Mouse (Mus musculus): ENCODE results near the gene Fgfr2. TPM values are rescaled to one million over a fixed set of nuclear protein-coding genes. Genes with fewer than 3 reads are reported as not detected.

Fgfr2 gene
- polyA plus RNA-seq, 1 experiment from 2014 or later, result 33.9 TPM

DNA sequence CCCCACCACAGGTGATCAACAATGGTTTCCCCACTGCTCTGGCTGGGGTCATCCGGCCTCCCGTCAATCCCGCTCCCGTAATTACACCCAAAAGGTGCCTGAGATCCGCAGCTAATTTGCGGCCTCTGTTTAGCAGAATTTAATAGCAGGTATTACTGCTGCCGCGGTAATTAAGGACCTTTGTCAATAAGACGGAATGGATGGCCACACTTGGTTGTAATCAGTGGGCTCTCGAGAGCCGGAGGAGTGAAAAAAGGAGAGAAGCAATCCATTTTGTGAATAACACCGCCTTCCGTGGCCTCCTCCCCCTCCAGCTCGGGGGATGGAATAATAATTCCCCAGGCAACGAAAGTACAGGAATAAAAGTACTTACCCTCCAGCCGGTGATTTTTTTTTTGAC, 1479.1 kb downstream of the Fgfr2 start:
- WGBS, result under 1% methylated on average over 16 of the region's 16 CpGs
- Histone ChIP-seq H3K9ac (peak overlapping the region; percentile 24; the same call in 1 of the 2 replicates), H3K4me2 (peak overlapping the region; percentile 43), H3K9me3 (no peaks in the 10 kb centered on the region), H3K36me3 (no peaks in the 10 kb centered on the region), H3K4me3 (peak overlapping the region; percentile 19), H3K27me3 (peaks cover 79% of the 10 kb centered on the region), H3K4me1 (replicated peaks) (peaks cover 22% of the 10 kb centered on the region), H3K27ac (no peak overlapping the region)
- ATAC-seq (ENCODE audit: low FRiP score), result no peak

DNA sequence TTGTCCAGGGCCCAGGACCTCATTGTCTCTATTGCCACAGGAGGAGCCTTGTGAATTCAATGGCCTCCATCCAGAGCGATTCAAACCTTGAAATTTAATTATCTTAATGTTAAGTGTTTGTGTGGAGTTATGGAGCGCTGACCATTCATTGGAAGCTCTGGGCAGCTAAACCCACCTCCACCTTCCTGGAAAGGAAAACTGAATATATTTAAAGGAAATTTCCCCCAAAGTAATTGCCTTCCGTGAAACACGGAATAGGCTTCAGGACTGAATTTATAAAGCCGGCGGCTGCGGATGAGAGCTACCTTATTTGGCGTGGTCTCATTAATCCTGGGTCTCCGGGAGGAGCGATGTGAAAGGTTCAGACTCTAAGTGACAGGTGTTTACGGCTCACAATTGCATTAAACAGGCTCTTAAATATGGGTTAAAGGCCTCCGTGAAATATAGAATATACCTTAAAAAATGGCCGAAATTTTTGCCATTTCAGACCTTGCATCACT, 1479.8 kb downstream of the Fgfr2 start:
- no peak for ATAC-seq (ENCODE audit: low FRiP score)
- H3K9me3 ChIP-seq, result no peaks in the 10 kb centered on the region
- no peak overlapping the region for H3K4me3 ChIP-seq
- peak overlapping the region; percentile 43; the same call in 1 of the 2 replicates for H3K4me2 ChIP-seq
- H3K36me3 ChIP-seq, result no peaks in the 10 kb centered on the region
- H3K27ac ChIP-seq, result no peak overlapping the region
- H3K9ac ChIP-seq, result 0 out of 2 replicates have a peak overlapping the region, but pooled peaks have one; percentile 24
- peaks cover 74% of the 10 kb centered on the region for H3K27me3 ChIP-seq
- 15% methylated on average over 13 of the region's 13 CpGs for WGBS
- H3K4me1 ChIP-seq (replicated peaks), result peaks cover 21% of the 10 kb centered on the region

DNA sequence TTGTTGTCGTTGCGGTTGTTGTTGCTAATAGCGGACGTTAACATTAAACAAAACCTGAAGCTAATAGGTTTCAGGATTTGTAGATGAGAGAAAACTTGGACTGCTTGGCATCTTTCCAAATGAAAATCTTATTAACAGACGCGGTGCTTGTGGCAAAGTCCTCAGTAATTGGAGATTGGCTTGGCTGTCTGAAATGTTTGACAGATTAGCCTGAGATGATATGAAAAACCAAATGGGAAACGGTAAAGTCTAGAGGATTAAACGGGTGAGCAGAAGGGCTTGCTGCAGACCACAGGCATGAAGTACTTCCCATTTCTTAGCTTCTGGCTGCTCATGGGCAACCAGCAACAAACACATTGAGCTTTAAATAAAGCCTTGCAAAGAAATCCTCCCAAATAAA, 1493.6 kb downstream of the Fgfr2 start:
- ATAC-seq (ENCODE audit: low FRiP score), result no peak

DNA sequence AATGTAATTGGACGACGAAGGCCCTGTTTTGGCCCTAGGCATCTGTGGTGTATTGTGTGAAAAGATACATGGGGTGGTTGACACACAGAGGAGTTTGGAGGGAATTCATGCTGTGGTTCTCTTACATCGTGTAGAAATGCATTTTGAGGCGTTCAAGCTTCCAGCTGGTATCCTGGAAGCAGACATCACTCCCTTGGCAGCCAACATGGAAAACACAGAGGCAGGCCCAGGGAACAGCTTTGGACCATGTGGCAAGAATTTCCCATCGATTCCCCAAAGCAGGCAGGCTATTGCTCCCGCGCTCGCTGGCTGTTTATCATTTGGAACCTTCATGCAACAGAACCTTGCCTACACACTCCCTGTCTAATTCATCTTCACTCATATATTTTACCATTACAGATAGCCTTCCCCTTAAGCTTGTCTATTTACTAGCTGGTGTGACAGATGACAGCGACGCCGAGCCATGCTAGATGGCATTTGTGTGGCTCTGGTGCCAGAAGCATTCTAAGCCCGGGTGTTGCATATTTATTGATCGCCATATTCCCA, 1494.2 kb downstream of the Fgfr2 start:
- Histone ChIP-seq H3K4me3 (no peak overlapping the region), H3K9me3 (no peaks in the 10 kb centered on the region), H3K27me3 (no peaks in the 10 kb centered on the region), H3K4me2 (no peak overlapping the region), H3K4me1 (replicated peaks) (peaks cover 21% of the 10 kb centered on the region), H3K27ac (peak overlapping the region; percentile 35; the same call in 1 of the 2 replicates), H3K9ac (no peak overlapping the region), H3K36me3 (no peaks in the 10 kb centered on the region)
- no peak for ATAC-seq (ENCODE audit: low FRiP score)
- 74% methylated on average over 13 of the region's 13 CpGs for WGBS

More for the DNA sequence above, 1493.6 kb downstream of the Fgfr2 start:
- Histone ChIP-seq H3K36me3 (no peaks in the 10 kb centered on the region), H3K4me1 (replicated peaks) (peaks cover 21% of the 10 kb centered on the region), H3K4me2 (no peak overlapping the region), H3K9me3 (no peaks in the 10 kb centered on the region), H3K9ac (no peak overlapping the region), H3K27ac (peak overlapping the region; percentile 6; the same call in 1 of the 2 replicates), H3K27me3 (no peaks in the 10 kb centered on the region), H3K4me3 (no peak overlapping the region)
- WGBS, result 58% methylated on average over 8 of the region's 8 CpGs

DNA sequence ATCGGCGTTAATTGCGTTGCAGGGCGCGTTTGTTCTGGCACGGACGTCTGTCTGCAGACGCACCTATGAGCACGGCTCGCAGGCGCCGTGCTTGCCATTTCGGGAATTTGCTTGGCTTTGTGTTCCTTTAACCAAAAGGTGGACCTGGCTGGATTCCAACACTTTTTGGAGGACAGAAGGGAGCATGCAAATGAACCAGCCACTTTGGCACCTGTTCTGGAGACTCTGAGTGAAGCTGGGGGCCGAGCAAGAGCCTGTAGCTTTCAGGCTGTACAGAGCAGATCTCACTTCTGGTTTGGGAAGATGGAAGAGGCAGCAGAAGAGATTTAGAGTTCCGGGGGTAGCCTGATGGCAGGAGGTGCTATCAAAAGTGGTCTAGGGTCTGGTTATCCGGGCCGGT, 1494.8 kb downstream of the Fgfr2 start:
- Histone ChIP-seq H3K4me3 (no peak overlapping the region), H3K36me3 (no peaks in the 10 kb centered on the region), H3K27ac (0 out of 2 replicates have a peak overlapping the region, but pooled peaks have one; percentile 35), H3K4me2 (no peak overlapping the region), H3K9me3 (no peaks in the 10 kb centered on the region), H3K9ac (no peak overlapping the region), H3K4me1 (replicated peaks) (peaks cover 21% of the 10 kb centered on the region), H3K27me3 (no peaks in the 10 kb centered on the region)
- no peak for ATAC-seq (ENCODE audit: low FRiP score)
- WGBS, result 84% methylated on average over 17 of the region's 17 CpGs

DNA sequence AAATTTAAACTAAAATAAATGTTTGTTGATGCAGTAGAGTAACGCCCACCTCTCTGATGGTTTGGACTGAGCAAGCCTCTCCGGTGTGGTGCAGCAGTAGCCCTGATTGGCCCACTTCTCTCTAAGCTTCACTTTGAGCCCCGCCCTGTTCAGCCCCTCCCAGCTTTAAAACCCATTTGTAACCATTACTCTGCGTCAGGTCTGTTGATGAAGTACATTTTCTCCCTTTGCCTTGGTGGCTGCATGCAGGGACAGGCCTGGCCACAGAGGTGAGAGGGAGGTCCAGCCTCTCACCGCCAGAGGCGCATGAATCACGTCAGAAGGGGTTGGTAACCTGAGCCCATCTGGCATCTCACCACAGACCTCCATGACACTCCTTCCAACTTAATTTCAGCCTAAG, 1513.5 kb downstream of the Fgfr2 start:
- 44% methylated on average over 7 of the region's 7 CpGs for WGBS

DNA sequence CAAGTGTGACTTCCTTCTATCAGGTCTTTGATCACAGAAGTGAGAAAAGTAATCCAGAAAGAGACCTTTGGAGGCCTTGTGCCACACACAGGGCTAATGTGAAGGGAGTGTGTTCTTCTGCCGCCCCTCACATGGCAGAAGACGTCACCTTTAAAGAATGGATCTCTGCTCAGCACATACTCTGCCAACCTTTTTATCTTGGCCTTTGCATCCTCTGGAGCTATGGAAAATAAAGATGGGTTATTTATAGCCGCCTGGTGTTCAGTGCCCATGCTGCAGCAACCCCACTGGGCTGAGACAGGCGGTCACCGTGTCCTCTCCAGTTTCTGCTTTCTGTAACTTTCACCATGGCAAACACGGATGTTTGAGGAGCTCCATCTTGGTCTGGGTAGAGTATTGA, 1515.1 kb downstream of the Fgfr2 start:
- Histone ChIP-seq H3K4me1 (replicated peaks) (peaks cover 3% of the 10 kb centered on the region), H3K27me3 (peaks cover 17% of the 10 kb centered on the region), H3K4me3 (no peak overlapping the region), H3K9me3 (no peaks in the 10 kb centered on the region), H3K36me3 (no peaks in the 10 kb centered on the region), H3K27ac (no peak overlapping the region), H3K4me2 (no peak overlapping the region), H3K9ac (no peak overlapping the region)
- 90% methylated on average over 6 of the region's 6 CpGs for WGBS
- no peak for ATAC-seq (ENCODE audit: low FRiP score)

More for the DNA sequence above, 1513.5 kb downstream of the Fgfr2 start:
- Histone ChIP-seq H3K27ac (no peak overlapping the region), H3K4me1 (replicated peaks) (no peaks in the 10 kb centered on the region), H3K4me3 (no peak overlapping the region), H3K9me3 (no peaks in the 10 kb centered on the region), H3K36me3 (no peaks in the 10 kb centered on the region), H3K9ac (no peak overlapping the region), H3K4me2 (no peak overlapping the region), H3K27me3 (peaks cover 15% of the 10 kb centered on the region)
- no peak for ATAC-seq (ENCODE audit: low FRiP score)

DNA sequence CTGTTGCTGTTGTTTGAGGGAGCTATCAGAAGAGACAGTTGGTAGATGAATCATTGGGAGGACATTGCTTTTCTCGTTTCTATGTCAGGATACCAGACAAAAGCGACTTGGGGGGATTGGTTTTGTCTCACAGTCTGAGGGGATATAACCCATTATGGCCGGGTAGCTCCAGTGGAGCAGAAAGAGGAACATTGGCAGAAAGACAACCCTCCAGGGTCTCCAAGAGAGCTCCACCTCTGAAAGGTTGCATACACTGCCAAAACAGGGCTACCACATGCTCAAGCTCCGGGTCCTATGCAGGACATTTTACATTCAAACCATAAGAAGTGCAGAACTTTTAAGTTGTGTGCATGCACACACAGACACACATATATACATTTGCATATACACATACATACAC, 1517.7 kb downstream of the Fgfr2 start:
- no peaks in the 10 kb centered on the region for H3K9me3 ChIP-seq
- no peak overlapping the region for H3K4me3 ChIP-seq
- peaks cover 29% of the 10 kb centered on the region for H3K27me3 ChIP-seq
- WGBS, result 67% methylated on average over 4 of the region's 4 CpGs
- H3K9ac ChIP-seq, result no peak overlapping the region
- peaks cover 14% of the 10 kb centered on the region for H3K4me1 ChIP-seq (replicated peaks)
- no peak overlapping the region for H3K4me2 ChIP-seq
- H3K27ac ChIP-seq, result no peak overlapping the region
- no peak for ATAC-seq (ENCODE audit: low FRiP score)
- no peaks in the 10 kb centered on the region for H3K36me3 ChIP-seq

DNA sequence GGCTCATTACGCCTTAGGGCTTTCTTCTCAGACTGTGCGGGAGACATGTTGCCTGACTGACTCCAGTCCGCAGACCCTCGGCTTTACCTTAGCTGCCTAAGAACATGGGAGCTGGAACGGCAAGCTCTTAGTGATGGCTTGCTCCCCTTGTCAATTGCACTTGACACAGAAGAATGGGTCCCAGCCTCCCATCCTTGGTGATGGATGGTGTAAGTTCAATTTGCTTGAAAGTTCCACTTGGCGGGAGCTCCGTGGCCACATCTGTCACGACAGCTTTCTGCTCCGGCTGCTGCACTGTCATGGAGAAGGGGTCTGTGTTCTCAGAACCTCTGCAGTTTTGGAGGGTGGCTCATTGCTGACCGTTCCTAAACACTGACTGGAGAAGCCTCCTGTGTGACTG, 1518.2 kb downstream of the Fgfr2 start:
- WGBS, result 85% methylated on average over 10 of the region's 10 CpGs
- H3K9me3 ChIP-seq, result no peaks in the 10 kb centered on the region
- no peak overlapping the region for H3K4me3 ChIP-seq
- no peak for ATAC-seq (ENCODE audit: low FRiP score)
- no peaks in the 10 kb centered on the region for H3K36me3 ChIP-seq
- H3K27me3 ChIP-seq, result peaks cover 35% of the 10 kb centered on the region
- no peak overlapping the region for H3K9ac ChIP-seq
- H3K4me1 ChIP-seq (replicated peaks), result peaks cover 14% of the 10 kb centered on the region
- H3K4me2 ChIP-seq, result no peak overlapping the region
- no peak overlapping the region for H3K27ac ChIP-seq

DNA sequence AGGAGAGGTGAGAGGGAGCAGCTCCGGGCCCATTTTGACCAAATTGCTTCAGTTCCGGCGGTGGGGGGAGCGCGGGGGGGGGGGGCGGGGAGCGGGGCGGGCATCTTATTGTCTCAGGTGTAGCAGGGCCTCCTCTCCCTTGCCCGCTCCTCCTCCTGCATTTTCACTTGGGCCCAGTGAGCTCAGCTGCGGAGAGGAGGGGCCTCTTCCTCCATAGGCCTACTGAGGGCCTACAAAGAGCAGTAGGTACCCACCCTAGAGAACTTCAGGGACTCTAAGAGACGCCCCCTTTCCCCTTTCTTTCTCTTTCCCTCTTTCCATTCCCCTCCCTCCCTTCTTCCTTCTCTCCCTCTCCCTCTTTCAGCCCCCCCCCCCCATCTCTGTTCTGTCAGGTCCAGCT, 1520.0 kb downstream of the Fgfr2 start:
- Histone ChIP-seq H3K4me2 (no peak overlapping the region), H3K36me3 (no peaks in the 10 kb centered on the region), H3K9me3 (no peaks in the 10 kb centered on the region), H3K27ac (no peak overlapping the region), H3K4me3 (no peak overlapping the region), H3K9ac (no peak overlapping the region), H3K4me1 (replicated peaks) (peaks cover 20% of the 10 kb centered on the region), H3K27me3 (peaks cover 42% of the 10 kb centered on the region)
- ATAC-seq (ENCODE audit: low FRiP score), result no peak
- 3% methylated on average over 7 of the region's 11 CpGs for WGBS

DNA sequence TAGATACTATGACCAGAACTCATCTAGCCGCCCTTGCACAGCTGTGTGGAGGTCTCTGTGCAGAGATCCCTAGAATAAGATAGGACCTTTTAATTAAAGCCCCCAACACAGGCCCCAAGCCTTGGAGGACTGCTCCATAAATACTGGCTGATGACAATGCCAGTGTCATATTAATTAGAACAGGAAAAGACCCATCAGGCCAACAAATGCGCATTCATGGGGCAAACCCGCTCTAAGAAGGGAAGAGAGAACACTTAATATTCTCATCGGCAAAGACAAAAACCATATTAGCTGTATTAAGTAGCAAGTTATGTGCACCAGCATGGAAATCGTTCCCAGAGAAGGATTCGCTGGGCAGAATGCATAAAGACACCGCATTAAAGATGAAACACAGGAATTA, 1521.0 kb downstream of the Fgfr2 start:
- no peak for ATAC-seq (ENCODE audit: low FRiP score)
- H3K4me1 ChIP-seq (replicated peaks), result peaks cover 26% of the 10 kb centered on the region
- no peaks in the 10 kb centered on the region for H3K9me3 ChIP-seq
- H3K27ac ChIP-seq, result 0 out of 2 replicates have a peak overlapping the region, but pooled peaks have one; percentile 19
- H3K9ac ChIP-seq, result no peak overlapping the region
- H3K36me3 ChIP-seq, result no peaks in the 10 kb centered on the region
- peaks cover 46% of the 10 kb centered on the region for H3K27me3 ChIP-seq
- no peak overlapping the region for H3K4me2 ChIP-seq
- H3K4me3 ChIP-seq, result no peak overlapping the region
- 66% methylated on average over 7 of the region's 7 CpGs for WGBS

DNA sequence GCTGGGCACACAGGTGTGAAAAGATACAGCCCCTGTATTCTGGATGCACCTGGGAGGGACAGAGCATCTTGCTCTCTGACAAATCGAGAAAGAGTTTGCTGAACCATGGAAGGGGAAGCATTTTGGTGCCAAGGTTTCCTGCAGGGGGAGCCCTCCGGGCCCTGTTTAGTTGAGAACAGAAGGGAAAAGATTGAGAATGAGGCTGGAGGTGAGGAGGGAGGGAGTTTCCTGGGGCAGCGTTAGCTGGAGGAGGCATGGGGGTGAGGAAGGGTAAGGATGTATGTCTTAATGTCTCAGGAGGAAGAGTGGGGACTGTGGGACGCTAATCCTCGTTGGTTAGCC, 1524.7 kb downstream of the Fgfr2 start:
- 3% methylated on average over 5 of the region's 5 CpGs for WGBS
- no peak for ATAC-seq (ENCODE audit: low FRiP score)
- peak overlapping the region; percentile 31; the same call in 1 of the 2 replicates for H3K27ac ChIP-seq
- H3K27me3 ChIP-seq, result peaks cover 65% of the 10 kb centered on the region
- H3K36me3 ChIP-seq, result no peaks in the 10 kb centered on the region
- peaks cover 26% of the 10 kb centered on the region for H3K4me1 ChIP-seq (replicated peaks)
- H3K4me2 ChIP-seq, result peak overlapping the region; percentile 23
- H3K9ac ChIP-seq, result peak overlapping the region; percentile 46; the same call in 1 of the 2 replicates
- no peak overlapping the region for H3K4me3 ChIP-seq
- H3K9me3 ChIP-seq, result no peaks in the 10 kb centered on the region; the same call in 1 of the 2 replicates
